Mouse (Mus musculus) small intestine, adult 2 months (tissue): ENCODE measurements around the gene Sprn.

Experiments
- CTCF ChIP-seq: fragments of 200-500 bp; IDR thresholded peaks from 2 replicates; pipeline ENCODE4 v1.5.1; 2012; ENCODE audit warnings: low read depth, mild to moderate bottlenecking, control low read depth, inconsistent platforms, low read length, moderate library complexity, mixed read lengths; ENCODE audit not compliant: insufficient replicate concordance, insufficient read length; ENCODE audit errors: extremely low read depth
- POLR2A ChIP-seq: fragments of 200-500 bp; IDR thresholded peaks from 2 replicates; pipeline ENCODE4 v1.6.1; 2012; ENCODE audit warnings: low read depth, mild to moderate bottlenecking, control low read depth, inconsistent platforms, low read length, moderate library complexity

DNA sequence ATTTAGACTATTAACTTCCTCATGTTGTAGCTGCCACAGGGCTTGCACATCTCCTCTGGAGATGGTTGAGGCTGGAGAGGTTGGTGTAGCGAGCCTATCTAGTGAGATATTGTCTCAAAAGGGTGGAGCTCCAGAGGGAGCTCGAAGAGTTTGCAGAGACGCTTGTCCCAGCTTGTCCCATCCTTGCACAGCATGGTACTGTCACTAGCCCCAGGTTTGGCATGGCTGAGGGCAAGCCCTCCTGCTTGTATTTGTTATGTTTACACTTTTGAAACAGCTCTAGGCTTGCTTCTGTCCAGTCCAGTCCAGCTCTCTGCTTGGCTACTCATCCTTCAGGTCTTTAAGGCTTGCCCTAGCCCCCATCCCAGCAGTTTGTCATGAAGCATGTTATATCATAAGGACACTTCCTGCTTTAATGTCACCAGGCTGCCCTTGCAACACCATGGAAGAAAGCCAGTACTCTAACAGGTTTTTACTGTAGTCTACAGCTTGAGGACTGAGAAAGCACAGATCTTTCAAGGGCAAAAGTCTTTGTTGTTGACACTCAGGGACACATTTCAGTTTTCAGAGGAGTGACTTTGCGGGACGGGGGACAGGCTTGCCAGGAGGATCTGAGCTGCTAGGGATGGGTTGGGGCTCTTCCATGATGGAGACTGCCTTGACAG lies 19.4 kb downstream of the Sprn start:
- TF ChIP-seq POLR2A, result no peak
- TF ChIP-seq CTCF, result no peak
